Mouse (Mus musculus) megakaryocyte progenitor cell, adult 5-6 weeks (primary cell): ENCODE results near the gene Tdrd9. TPM values are rescaled to one million over a fixed set of nuclear protein-coding genes. Genes with fewer than 3 reads are reported as not detected.

Source experiments
- ATAC-seq: replicated peaks from 2 replicates; pipeline ENCODE4 v1.8.0; 2016; ENCODE audit warnings: mild to moderate bottlenecking, moderate TSS enrichment, inconsistent platforms; ENCODE audit not compliant: poor library complexity
- total RNA-seq, 2 experiments: library from RNA; stranded (forward) in 1 of 2; stranded (reverse) in 1 of 2; fragments of 157-497, 149-512 nt in 1 of 2; fragments of 200-1000 nt in 1 of 2; gene quantifications; 2 replicates each; pipeline versions ENCODE4 v1.2.3 to v1.2.4; 2015 to 2017

The Tdrd9 gene
- total RNA-seq, 2 experiments from 2014 or later: not detected

DNA sequence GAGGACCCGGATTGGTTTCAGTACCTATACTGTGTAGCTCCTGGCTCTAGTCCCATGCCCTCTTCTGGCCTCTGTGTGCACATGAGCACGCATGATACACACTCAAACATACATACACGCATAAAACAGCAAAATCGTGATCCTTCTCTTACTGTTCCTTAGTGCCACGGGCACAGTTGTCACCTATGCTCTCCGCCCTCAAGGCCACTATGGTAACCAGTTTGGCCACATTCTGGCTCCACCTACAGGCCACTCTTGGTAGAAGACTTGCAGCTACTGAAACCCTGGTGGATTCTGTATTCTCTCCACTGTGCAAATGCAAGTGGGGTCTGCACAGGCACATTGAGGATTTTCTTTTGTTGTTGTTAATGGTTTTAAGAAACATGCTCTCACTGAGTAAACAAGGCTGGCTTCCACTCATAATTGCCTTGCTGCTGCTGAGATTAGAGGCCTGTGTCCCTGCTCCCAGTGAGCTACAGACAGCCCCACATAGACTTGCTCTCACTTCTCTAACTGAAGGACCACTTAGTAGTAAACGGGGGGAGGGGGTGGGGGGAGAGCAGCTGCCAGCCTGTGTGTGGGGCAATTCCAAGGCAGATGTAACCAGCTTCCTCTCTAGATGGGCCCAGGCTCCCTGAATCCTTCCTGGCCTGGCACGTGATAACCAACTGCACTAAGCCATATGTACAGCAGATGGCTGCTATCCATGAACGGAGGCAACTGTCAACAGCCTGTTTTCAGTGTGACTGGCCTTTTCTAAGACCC, 13.1 kb upstream of the Tdrd9 start:
- ATAC-seq: peak; percentile 91

DNA sequence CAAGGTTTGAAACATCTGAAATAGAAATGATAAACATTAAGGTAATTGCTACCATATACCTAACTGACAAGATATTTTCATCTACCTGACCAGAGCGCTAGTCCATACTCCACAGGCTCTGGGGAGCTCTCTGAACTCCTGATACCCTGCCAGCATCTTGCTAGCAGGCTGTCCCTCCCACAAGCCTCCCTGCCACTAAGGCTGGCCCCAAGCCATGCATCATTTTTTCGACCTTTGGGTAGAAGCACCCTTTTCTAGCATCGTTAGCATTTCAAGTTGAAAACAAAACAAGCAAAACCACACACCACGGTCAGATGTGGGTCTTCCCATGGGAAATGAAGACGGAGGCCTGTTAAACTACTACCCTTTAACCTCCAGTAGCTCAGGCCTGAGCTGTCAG, 8.0 kb upstream of the Tdrd9 start:
- no peak for ATAC-seq

- peak; percentile 98 for ATAC-seq
Measured at GRCm38 (mm10) chr12:111966683-111967173, 4.6 kb upstream of the Tdrd9 start, which contains the start of gene Atp5mpl. Gene Atp5mpl, minus strand, starts transcription at chr12:111966977.

- no peak for ATAC-seq
Measured at GRCm38 (mm10) chr12:111970085-111970484, 1.3 kb upstream of the Tdrd9 start.

- no peak for ATAC-seq
Measured at GRCm38 (mm10) chr12:111972504-111972903, 1.1 kb downstream of the Tdrd9 start.

GRCm38 (mm10) chr12:111974578-111974977, 3.2 kb downstream of the Tdrd9 start:
- peak; percentile 67 for ATAC-seq

GRCm38 (mm10) chr12:111977138-111977537, 5.8 kb downstream of the Tdrd9 start:
- ATAC-seq: no peak

DNA sequence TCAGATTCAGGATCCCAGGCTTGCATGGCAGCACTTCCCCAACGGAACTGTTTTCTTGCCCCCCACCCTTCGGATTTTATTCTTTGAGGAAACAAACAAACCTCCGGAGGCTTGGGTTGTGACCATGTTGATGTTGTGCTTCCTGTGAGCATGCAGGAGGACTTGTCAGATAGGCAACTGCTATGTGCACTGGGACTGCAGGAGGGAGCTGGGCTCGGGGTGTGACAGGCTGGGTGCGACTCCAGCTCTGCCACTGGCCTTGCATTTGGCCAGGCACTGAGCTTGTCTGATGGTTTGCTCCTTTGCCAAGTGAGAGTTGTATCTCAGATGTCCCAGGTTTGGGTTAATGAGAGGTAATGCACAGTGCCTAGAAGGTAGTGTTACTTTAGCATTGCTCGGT, 6.9 kb downstream of the Tdrd9 start:
- ATAC-seq: peak; percentile 51

GRCm38 (mm10) chr12:111980887-111981367, 9.6 kb downstream of the Tdrd9 start, which contains the start of gene Rd3l:
Gene Rd3l, minus strand, starts transcription at chr12:111981317.
- ATAC-seq: no peak

DNA sequence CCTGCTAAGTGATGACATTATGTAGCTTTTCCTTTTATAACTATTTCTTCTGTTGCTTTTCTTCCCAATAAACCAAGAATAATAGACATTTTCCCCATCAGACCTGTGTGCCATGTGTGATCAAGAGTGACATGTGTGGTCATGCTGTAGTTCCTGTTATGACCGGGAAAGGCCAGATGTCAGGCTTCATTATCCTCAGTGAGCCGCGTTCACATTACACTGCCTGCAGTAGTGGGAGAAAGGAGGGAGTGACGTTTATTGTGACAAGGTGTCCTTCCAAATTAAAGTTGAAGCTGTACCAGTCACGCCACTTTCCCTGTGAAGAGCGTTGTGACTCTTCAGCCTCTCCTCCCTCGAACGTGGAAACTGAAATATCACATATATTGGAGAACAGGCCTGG, 10.5 kb downstream of the Tdrd9 start:
- no peak for ATAC-seq

DNA sequence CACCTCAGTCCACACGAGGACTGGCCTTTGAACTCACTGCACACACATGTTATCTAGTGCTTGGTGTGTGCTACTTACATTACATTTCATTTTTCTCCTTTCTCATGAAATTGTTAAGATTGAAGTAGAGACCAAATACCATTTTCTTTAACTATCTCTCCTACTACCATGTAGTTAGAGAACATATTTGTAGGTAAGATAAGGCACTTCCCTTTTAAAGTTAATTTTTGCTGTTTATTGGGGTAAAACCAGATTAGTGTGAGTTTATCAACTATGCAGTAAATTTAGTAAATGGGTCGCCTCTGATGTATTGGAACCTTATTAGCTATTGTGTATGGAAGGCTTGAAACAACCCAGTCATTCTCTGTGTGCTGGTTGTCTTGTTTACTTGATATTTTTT, 11.8 kb downstream of the Tdrd9 start:
- peak; percentile 23; the same call in 1 of the 2 replicates for ATAC-seq

DNA sequence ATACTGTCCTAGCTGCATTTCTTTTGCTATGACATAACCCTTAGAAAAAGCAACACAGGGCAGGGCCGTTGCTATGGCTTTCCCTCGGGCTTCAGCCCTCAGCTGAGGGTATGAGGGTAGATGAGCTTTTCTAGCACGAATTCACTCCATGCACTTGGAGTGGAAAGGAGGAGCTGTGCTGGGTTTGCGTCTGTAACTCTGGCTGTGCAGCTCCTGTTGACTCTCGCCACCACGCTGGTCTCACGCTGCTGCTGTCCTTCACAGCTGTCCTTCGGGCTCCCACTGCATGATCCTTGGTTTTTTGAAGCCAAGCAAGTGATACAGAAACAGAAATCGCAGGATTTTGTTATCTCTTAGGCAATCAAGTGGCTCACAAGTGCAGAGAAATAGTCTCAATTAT, 15.4 kb downstream of the Tdrd9 start:
- ATAC-seq: no peak

GRCm38 (mm10) chr12:111992626-111993025, 21.3 kb downstream of the Tdrd9 start:
- no peak for ATAC-seq

GRCm38 (mm10) chr12:111995161-111995560, 23.8 kb downstream of the Tdrd9 start:
- no peak for ATAC-seq

- ATAC-seq: no peak
Measured at GRCm38 (mm10) chr12:111999735-112000134, 28.4 kb downstream of the Tdrd9 start.

DNA sequence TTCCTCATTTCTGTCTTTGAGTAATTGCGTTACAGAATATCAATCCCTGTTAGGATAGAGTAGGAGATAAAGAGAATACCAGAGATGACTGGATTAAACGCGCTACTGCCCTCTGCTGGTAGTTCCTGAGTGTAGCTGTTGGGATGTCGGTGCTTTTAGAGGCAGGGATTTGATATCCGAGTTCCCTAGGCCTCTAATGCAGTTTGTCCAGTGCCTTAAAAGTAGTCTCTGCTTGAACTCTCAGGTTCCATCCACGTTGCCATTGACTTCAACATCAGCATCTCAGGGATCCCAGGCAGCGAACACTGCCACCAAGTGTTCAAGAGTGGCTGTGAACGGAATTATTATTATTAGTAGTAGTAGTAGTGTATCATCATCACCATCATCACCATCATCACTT, 29.9 kb downstream of the Tdrd9 start:
- peak; percentile 81 for ATAC-seq

- ATAC-seq: no peak
Measured at GRCm38 (mm10) chr12:112012511-112013270, 41.3 kb downstream of the Tdrd9 start.

- ATAC-seq: no peak
Measured at GRCm38 (mm10) chr12:112013271-112013801, 42.0 kb downstream of the Tdrd9 start.

DNA sequence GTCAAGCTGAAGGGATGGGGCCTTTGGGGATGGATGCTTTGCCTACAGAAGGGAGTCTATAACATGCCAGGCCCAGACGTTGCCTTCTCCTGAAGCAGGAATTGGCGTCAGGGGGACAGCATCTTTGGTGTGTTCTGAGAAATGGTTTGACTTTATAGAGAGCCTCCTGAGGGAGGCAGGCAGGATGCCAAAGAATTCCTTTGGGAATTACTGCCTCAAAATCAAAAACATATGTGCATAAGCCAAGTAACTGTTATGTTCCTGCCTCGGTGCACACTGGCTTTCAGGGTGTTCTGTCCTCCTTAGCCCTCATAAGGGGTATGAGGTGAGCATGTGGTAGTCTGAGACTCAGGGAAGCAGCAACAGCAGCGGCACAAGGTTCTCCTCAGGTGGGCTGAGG, 45.0 kb downstream of the Tdrd9 start:
- no peak for ATAC-seq

DNA sequence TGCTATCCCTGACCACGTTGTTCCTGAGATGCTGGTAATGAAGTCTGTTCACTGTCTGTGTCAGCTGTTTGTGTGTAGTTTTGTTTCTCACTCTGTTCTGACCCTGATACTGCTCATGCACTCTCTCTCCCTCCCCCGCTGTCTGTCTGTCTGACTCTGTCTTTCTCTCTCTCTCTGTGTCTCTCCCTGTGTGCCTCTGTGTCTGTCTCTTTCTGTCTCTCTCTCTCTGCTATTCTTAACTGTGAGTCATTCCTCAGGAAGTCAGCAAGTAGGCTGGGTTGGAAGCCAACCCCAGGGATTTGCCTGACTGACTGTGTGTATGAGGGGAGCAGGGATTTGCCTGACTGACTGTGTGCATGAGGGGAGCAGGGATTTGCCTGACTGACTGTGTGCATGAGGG, 51.9 kb downstream of the Tdrd9 start:
- no peak for ATAC-seq

DNA sequence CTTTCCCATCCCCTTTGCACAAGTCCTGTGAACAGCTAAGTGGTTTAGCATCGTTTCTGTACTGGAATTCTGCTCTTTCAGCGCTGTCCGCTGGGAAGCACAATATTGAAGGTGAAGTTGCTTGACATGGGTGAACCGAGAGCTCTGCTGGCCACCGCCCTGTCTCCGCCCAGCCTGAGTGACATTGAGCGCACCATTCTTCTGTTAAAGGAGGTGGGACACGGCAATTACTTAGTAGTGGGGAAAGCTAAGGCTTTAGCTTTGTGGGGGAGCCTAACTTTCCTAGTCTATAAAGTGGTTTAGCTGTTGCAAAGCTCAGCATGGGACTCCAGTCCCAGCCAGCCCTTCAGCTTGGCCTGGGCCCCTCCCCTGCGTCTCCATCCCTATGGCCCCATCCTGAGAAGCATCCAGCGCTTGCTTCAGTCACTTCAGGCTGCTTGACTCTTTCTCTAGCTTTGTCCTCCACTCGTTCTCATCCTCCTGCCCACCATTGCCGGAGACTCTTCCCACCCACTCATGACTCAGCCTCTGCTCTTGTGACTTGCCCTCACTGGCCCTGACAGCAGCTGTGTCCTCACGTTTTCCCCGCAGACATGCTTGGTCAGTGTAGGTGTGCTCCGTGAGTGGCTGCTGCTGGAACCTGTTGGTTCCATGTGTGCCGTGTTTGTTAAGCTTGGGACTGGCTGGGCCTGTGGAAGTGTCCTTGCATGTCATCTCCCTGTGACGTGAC, 53.4 kb downstream of the Tdrd9 start:
- no peak for ATAC-seq
